Mouse (Mus musculus): Measurements from ENCODE around the gene Musk.

GRCm38 (mm10) chr4:58317536-58317935 is 31.8 kb downstream of the Musk start:
- no peak for TF ChIP-seq POLR2A (IDR thresholded peaks at IDR 0.05; ENCODE audit: borderline replicate concordance, insufficient read depth, low read length)
- TF ChIP-seq CTCF (IDR thresholded peaks at IDR 0.05; ENCODE audit: borderline replicate concordance, insufficient read depth, low read depth, low read length): no peak
